Mouse (Mus musculus): Measurements from ENCODE around the gene Vmn1r112. TPM values are rescaled to one million over a fixed set of nuclear protein-coding genes. Genes with fewer than 3 reads are reported as not detected.

Gene Vmn1r112
- not detected in 2 replicates for total RNA-seq (2023)

GRCm38 (mm10) chr7:20770885-20771284 lies at the start of gene Vmn1r112:
TSS of gene Vmn1r112 (plus strand) at chr7:20771185.

GRCm38 (mm10) chr7:20730524-20730923 lies 40.5 kb upstream of the Vmn1r112 start, which contains the start of gene Gm10668:
TSS of gene Gm10668 (minus strand) at chr7:20730624.

GRCm38 (mm10) chr7:20786985-20787384 lies 16.0 kb downstream of the Vmn1r112 start, which contains the start of gene Vmn1r113:
TSS of gene Vmn1r113 (plus strand) at chr7:20787285.

GRCm38 (mm10) chr7:20812086-20812485 lies 41.1 kb downstream of the Vmn1r112 start, which contains the start of gene Vmn1r114:
TSS of gene Vmn1r114 (minus strand) at chr7:20812186.

Other genes with a start within 250 kb of the Vmn1r112 start
- not detected in 2 replicates for gene Vmn1r104, start 237.3 kb upstream of the Vmn1r112 start, total RNA-seq (2023)
- gene Gm5726, start 225.4 kb upstream of the Vmn1r112 start, total RNA-seq (2023): not detected in 2 replicates
- not detected in 2 replicates for gene Gm4141, start 194.9 kb upstream of the Vmn1r112 start, total RNA-seq (2023)
- gene Gm4513, start 172.2 kb upstream of the Vmn1r112 start, total RNA-seq (2023): not detected in 2 replicates
- gene Vmn1r107, start 102.3 kb upstream of the Vmn1r112 start, total RNA-seq (2023): not detected in 2 replicates
- not detected in 2 replicates for gene Vmn1r111, start 68.0 kb upstream of the Vmn1r112 start, total RNA-seq (2023)
- gene Gm10668, start 40.6 kb upstream of the Vmn1r112 start, total RNA-seq (2023): not detected in 2 replicates
- not detected in 2 replicates for gene Vmn1r113, start 16.1 kb downstream of the Vmn1r112 start, total RNA-seq (2023)
- gene Vmn1r114, start 41.0 kb downstream of the Vmn1r112 start, total RNA-seq (2023): not detected in 2 replicates
- not detected in 2 replicates for gene Vmn1r115, start 73.8 kb downstream of the Vmn1r112 start, total RNA-seq (2023)
- not detected in 2 replicates for gene Vmn1r116, start 101.1 kb downstream of the Vmn1r112 start, total RNA-seq (2023)
- not detected in 2 replicates for gene Vmn1r117, start 112.9 kb downstream of the Vmn1r112 start, total RNA-seq (2023)
- gene Vmn1r118, start 141.2 kb downstream of the Vmn1r112 start, total RNA-seq (2023): not detected in 2 replicates
- not detected in 2 replicates for gene Vmn1r119, start 241.3 kb downstream of the Vmn1r112 start, total RNA-seq (2023)

All from neutrophil, adult 65 days (primary cell).